Mouse (Mus musculus): ENCODE measurements around the gene St6galnac3.

Gene St6galnac3

GRCm38 (mm10) chr3:153690553-153690952 lies 34.4 kb downstream of the St6galnac3 start:
- DNase-seq (ENCODE audit: low spot score) = peak; percentile 81

- peak; percentile 68 for DNase-seq (ENCODE audit: low spot score)
These were observed 35.1 kb downstream of the St6galnac3 start for GRCm38 (mm10) chr3:153689793-153690291.

GRCm38 (mm10) chr3:153687896-153688295 lies 37.1 kb downstream of the St6galnac3 start:
- no peak for DNase-seq (ENCODE audit: low spot score)

- no peak for DNase-seq (ENCODE audit: low spot score)
These were observed 40.1 kb downstream of the St6galnac3 start for GRCm38 (mm10) chr3:153684909-153685308.

- no peak for DNase-seq (ENCODE audit: low spot score)
These were observed 42.7 kb downstream of the St6galnac3 start for GRCm38 (mm10) chr3:153682303-153682702.

GRCm38 (mm10) chr3:153681720-153682119 lies 43.3 kb downstream of the St6galnac3 start:
- DNase-seq (ENCODE audit: low spot score) = no peak

- no peak for DNase-seq (ENCODE audit: low spot score)
These were observed 49.1 kb downstream of the St6galnac3 start for GRCm38 (mm10) chr3:153675832-153676231.

GRCm38 (mm10) chr3:153675073-153675472 lies 49.9 kb downstream of the St6galnac3 start:
- no peak for DNase-seq (ENCODE audit: low spot score)

GRCm38 (mm10) chr3:153674359-153674758 lies 50.6 kb downstream of the St6galnac3 start:
- no peak for DNase-seq (ENCODE audit: low spot score)

GRCm38 (mm10) chr3:153673451-153673850 lies 51.5 kb downstream of the St6galnac3 start:
- DNase-seq (ENCODE audit: low spot score) = no peak

GRCm38 (mm10) chr3:153670953-153671674 lies 53.9 kb downstream of the St6galnac3 start:
- DNase-seq (ENCODE audit: low spot score) = no peak

GRCm38 (mm10) chr3:153669737-153670435 lies 55.1 kb downstream of the St6galnac3 start:
- DNase-seq (ENCODE audit: low spot score) = no peak

- DNase-seq (ENCODE audit: low spot score) = peak; percentile 19
These were observed 55.6 kb downstream of the St6galnac3 start for GRCm38 (mm10) chr3:153669329-153669728.

GRCm38 (mm10) chr3:153668447-153669290 lies 56.3 kb downstream of the St6galnac3 start:
- DNase-seq (ENCODE audit: low spot score) = peak; percentile 65

- DNase-seq (ENCODE audit: low spot score) = no peak
These were observed 60.3 kb downstream of the St6galnac3 start for GRCm38 (mm10) chr3:153664696-153665095.

- DNase-seq (ENCODE audit: low spot score) = no peak
These were observed 61.0 kb downstream of the St6galnac3 start for GRCm38 (mm10) chr3:153663841-153664427.

GRCm38 (mm10) chr3:153662796-153663195 lies 62.2 kb downstream of the St6galnac3 start:
- no peak for DNase-seq (ENCODE audit: low spot score)

GRCm38 (mm10) chr3:153661927-153662326 lies 63.0 kb downstream of the St6galnac3 start:
- DNase-seq (ENCODE audit: low spot score) = peak; percentile 58

GRCm38 (mm10) chr3:153659575-153660168 lies 65.3 kb downstream of the St6galnac3 start:
- no peak for DNase-seq (ENCODE audit: low spot score)

- DNase-seq (ENCODE audit: low spot score) = no peak
These were observed 66.8 kb downstream of the St6galnac3 start for GRCm38 (mm10) chr3:153658051-153658777.

- DNase-seq (ENCODE audit: low spot score) = peak; percentile 65
These were observed 69.9 kb downstream of the St6galnac3 start for GRCm38 (mm10) chr3:153655071-153655470.

Data from MN1 (cell line).